Mouse (Mus musculus) activated CD4-positive, CD25-positive, alpha-beta regulatory T cell, adult 9 weeks (primary cell): ENCODE measurements around the gene Mrpl39. TPM values are rescaled to one million over a fixed set of nuclear protein-coding genes. Genes with fewer than 3 reads are reported as not detected.

Experiments used
- polyA plus RNA-seq: library from polyadenylated mRNA; unstranded; fragments of 100-300 nt; shearing (Covaris generic); gene quantifications from one replicate; pipeline ENCODE4 v1.2.1, GENCODE M21; 2017

The Mrpl39 gene
- polyA plus RNA-seq: 42.3 TPM

DNA sequence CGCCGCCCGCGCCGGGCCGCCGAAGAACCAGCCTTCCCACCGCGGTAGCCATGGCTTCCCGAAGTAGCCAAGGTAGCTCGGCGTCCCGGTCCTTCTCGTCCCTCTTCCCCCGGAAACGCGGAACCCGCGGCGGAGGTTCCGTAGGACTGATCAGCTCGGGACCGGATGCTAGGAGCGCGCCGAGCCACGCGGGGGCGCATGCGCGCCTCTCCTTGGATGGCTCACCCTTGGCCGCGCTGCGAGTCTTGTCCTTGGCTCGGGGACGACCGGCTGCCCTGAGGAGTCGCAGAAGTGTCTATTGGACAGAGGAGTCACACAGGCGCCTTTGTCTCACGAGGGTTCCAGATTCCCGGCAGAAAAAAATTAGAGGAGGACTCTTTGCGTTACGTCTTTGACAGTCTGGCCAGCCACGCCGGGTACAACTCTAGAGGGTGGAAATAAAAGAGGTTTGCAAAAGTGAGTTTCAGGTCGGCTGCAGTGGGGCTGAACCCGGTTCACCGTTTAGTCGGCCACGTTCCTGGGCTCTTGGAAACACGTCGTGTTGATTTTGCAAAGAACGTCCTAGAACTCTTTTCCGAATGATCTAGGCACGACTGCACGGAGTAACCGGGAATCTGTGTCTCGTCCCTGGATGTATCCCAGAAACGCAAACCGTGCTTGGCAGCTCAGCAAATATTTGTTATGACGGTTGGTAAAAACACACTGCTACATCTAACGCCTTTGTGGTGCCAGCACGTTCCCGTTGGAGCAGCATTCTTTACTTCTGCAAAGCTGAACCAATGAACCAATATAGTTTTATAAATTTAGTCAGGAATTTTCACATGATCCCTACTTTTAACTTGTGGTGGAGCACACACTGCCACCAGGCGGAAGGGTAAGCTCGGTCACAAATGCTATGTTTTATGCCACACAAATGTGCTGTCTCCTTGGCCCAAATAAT lies at the start of gene Mrpl39:
Gene Mrpl39 (minus strand): TSS at position 577 of the 940 bp plus-strand sequence.

DNA sequence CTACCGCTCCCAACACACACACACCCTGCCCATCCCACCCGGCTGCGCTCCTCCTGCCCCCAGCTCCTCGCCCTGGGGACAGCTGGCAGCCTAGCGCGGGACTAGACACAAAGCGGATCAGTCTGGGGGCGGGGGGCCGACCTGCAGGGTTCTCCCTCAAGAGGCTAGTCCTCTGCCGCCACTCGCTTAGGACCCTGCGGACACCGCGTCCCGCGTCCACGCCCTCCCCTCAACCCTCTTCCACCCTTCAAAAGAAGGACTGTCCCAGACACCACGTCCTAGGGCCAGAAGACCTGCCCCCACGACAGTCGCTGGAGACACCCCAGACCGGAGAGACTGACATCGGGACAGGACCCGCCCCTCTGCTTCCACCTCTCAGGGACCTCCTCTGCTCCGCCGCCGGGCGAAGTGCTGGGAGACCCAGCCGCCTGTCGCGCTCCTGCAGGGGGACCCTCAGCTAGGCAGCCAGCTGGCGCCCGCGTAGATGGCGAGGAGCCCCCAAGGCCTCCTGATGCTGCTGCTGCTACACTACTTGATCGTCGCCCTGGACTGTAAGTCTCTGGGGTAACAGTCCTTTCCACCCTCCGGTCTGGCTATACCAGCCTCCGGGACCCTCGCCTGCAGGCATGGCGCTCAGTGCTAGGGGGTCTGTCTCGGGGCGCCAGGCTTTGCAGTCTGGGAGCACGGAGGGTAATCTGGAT lies 38.6 kb upstream of the Mrpl39 start, which contains the start of gene Jam2:
Gene Jam2 (plus strand): TSS at position 121 of the 701 bp plus-strand sequence.

Other genes with a start within 250 kb of the Mrpl39 start
- not detected for gene A730009L09Rik, start 220.6 kb downstream of the Mrpl39 start, polyA plus RNA-seq
- gene Jam2, start 38.4 kb upstream of the Mrpl39 start, polyA plus RNA-seq: 0.15 TPM
- gene Gabpa, start 99.2 kb upstream of the Mrpl39 start, polyA plus RNA-seq: 51.9 TPM
- 510 TPM for gene Atp5j, start 99.9 kb upstream of the Mrpl39 start, polyA plus RNA-seq